Mouse (Mus musculus): ENCODE measurements at regions not wholly inside any gene's neighbourhood (a gene's known extent, or its start where the extent isn't known, plus 50 kb on each side); places are given as distances from the start of the nearest gene placed in this dataset.

DNA sequence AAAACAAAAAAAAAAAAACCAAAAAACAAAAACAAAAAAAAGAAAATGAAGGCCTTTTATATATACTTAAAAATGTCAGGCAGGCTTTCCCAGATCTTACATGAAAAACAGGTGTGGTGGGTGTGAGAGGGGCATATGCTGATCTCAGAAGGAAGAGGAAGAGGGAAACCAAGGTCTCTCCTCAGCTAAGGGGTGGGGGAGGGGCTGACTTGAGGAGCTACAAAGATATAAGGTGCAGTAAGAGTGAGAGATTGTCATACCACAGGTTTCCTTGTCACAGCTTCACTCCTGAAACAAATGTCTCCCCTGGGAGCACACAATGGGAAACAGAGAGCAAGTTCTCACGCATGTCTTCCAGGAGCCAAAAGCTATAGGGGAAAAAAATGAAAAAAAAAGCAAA, 440.0 kb downstream of the Tns3 start:
- no peak for DNase-seq (ENCODE audit: low spot score)

DNA sequence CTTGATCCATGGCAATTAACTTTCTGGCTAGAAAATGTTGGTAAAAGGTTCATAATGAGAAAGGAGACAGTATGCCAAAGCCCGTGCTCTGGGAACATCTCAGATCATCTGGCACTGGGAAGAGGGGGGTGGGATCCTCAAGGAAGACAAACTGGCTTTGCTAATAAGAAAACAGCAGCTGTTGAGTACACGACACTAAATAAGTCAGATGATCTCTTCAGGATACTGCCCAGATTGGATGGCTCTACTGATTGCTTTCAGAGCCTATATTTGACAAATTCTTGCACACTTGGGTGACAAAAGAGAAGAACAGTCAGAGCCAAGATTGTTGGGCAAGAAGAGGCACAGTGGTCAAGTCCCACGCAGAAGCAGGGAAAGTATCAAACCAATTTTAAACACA, 443.7 kb downstream of the Tns3 start:
- no peak for DNase-seq (ENCODE audit: low spot score)

DNA sequence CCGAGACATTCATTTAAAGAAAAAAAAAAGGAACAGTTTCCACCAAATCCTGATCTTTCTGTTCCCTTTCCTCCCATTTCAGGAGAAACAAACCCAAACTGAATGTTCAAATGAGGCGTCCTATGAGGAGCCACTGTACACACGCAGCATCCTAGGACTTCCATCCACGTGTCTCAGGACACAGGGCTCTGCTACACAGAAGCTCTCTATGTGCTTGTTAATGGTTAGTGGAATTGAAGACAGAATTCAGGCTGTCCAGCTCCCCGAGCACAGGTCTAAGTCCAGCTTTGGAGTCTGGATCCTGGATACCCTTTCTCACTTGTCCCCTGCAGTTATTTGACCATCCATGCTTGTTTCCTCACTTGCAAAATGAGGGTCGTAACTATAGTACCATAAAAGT, 444.4 kb downstream of the Tns3 start:
- DNase-seq (ENCODE audit: low spot score): no peak

DNA sequence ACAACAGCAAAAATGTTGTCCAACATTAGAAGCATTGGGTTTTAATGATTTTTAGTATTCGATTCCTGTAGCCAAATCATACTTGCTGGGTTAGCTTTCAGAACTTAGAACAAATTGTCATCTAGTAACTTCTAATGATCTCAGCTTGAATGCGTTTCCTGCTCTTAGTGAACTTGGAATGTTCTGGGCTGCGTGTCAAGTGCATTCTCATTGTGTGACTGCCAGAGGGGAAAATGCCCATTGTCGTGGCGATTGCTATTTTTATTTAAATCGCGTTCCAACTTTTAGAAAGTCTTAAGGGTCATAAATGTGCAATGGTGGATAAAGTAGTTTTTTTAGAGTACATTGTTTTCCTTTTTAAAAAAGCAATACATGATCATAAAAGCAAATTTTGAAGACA, 448.7 kb downstream of the Tns3 start:
- no peak for DNase-seq (ENCODE audit: low spot score)

DNA sequence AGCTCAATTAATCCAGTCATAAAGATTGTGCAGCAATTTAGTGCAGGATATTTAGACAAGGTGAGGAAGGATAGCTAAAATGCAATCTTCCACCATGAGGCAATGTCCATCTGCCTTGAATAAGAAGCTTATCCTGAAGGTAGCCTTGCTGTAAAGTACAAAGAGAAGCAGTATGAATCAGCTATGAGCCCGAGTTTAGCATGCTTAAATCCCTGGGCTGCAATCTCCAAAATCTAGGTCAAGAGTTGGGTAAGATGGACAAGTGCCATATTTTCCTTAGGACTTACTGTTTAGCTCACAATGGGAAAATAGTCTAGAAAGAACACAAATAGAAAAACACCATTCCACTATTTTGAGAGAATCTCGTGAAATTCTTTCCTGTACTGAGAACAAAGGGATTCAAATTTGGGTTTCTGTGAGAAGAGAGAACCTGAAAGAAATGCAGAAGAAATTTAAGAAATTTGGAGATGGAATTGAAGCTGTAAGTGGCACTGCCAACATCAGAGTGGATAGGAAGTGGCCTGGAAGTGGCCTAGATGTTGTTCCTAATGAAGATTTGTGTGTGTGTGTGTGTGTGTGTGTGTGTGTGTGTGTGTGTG, 449.9 kb downstream of the Tns3 start:
- no peak for DNase-seq (ENCODE audit: low spot score)

DNA sequence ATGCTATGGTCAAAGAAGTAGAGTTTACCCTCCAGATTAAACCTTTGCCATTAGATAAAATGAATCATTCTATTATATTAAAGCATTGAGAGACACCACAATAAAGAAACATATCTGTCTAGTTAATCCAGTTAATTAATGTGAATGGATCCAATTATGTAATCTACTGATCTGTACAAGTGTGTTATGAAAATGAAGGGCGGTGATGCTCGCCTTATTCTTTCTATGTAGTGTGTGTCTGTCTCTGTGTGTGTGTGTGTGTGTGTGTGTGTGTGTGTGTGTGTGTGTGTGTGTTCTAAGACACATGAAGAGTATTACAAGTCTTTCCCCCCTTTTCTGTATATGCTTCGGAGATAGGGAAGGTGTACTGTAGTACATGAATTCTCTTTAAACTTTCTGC, 451.2 kb downstream of the Tns3 start:
- no peak for DNase-seq (ENCODE audit: low spot score)

DNA sequence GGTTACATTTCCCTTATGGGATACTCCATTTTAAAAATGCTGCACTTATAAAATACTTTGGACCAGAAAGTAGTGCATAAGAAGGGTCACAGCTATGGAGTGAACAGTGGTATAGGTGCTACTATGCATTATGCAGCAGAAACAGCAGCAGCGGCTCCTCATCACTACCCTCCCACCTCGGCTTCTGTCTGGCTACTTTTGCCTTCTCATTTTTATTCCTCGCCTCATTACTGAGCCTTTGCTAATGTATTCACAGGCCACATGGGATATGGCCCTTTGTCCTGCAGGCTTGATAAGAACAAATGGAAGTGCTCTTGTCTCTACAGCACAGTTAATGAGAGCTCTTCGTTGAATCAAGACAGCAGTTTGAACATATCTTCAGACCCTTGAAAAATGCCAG, 451.6 kb downstream of the Tns3 start:
- DNase-seq (ENCODE audit: low spot score): no peak

DNA sequence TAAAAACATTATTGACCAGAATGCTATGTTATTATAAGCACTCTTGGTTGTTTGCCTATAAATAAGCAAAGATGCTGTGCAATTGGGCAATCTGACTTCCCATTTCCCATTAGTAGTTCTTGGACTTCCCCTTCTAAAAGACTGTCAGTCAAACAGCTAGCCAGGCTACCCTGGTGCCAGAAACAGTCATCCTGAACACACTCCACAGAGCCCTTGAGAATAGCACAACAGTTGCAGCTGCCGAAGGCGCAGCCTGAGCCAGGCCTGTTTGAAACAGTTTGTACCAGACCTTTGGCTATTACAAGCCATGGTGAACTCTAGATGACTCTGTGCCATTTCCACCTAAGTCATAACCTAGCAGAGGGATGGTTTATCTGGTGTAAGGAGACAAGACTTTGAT, 455.3 kb downstream of the Tns3 start:
- DNase-seq (ENCODE audit: low spot score): no peak

DNA sequence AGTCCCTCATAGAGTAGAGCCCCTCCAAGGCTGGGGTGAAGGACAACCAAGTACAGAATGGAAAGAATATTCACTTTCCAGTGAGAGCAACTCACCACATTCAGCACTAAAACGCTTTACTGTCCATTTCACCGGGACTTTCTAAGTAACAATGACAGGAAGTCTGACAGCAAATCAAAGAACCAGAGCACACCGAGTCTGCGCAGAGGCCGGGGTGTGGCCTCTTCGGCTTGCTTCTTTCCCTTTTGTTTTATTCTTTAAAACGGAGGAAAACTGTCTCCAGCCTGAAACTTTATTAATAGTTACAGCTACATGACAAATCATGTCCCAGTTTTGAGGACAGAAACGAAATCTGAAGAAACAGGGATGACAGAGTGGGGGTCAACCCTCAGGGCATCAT, 465.0 kb downstream of the Tns3 start:
- no peak for DNase-seq (ENCODE audit: low spot score)

All from layer of hippocampus, adult 9-10 months (tissue).